Mouse (Mus musculus): Measurements from ENCODE around the gene St6gal1. TPM values are rescaled to one million over a fixed set of nuclear protein-coding genes. Genes with fewer than 3 reads are reported as not detected.

Gene St6gal1
- polyA plus RNA-seq, 1 experiment from 2014 or later = 32.5 TPM

DNA sequence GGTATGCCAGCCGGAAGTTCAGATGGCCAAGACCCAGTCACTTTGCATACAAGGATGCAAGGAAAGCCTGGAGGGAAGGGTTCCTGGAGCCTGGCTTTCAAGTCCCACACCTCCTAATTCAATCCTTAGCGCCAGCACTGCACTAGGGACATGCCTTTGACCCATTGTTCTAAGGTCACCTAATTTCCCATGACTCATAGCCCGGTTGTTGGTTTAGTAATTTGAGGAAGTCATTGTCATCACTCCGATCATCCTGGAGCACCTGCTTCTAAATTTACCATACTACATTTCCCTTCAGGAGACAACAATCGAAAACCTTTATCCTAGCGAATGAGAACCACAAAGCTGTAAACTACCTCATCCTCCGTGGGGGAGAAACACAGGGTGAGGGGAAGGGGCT, 10.2 kb upstream of the St6gal1 start:
- Histone ChIP-seq H3K9ac (ENCODE audit: low read depth, low read length) (no peak overlapping the region), H3K27me3 (ENCODE audit: control insufficient read depth, insufficient read depth, low read length) (no peaks in the 10 kb centered on the region), H3K36me3 (ENCODE audit: control insufficient read depth, insufficient read depth, low read length) (no peaks in the 10 kb centered on the region), H3K4me1 (ENCODE audit: control insufficient read depth, insufficient read depth, low read length) (no peaks in the 10 kb centered on the region), H3K4me2 (replicated peaks; ENCODE audit: low read depth, low read length) (no peak overlapping the region), H3K4me3 (ENCODE audit: low read length) (no peak overlapping the region), H3K27ac (ENCODE audit: low read depth, low read length) (no peak overlapping the region), H3K9me3 (ENCODE audit: control insufficient read depth, low read length) (no peaks in the 10 kb centered on the region)
- 72% methylated on average over 7 of the region's 7 CpGs for WGBS
- ATAC-seq (ENCODE audit: low FRiP score, low TSS enrichment) = no peak

DNA sequence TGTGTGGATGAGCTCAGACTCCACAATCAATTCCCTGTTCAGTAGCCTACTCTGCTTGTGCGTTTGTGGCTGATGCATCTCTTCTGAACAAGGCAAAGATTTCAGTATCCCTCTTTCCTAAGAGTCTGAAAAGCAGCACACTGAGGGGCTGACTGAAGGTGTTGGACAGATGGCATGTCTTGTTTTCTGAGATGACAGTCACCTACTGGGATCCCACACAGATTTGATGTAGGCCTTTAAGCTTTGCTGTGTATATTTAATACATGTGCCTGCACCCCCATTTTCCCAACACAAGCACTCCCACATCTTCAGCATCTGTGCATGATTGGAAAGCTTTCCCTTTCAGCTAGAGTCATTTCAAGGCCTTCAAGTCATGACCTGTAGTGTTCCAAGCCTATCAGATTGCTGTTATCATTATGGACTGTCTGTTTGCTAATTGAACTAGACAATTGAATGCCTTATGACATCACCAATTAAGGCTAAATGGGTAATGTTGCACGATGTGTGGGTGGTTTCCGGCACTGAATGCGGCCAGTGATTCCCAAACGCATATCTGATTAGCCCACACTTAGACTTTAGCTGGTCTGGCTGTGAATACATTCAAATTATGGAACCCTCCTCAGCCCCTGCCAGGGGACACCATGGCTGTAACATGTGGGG, 9.2 kb upstream of the St6gal1 start:
- H3K27ac ChIP-seq (ENCODE audit: low read depth, low read length) = no peak overlapping the region
- no peak overlapping the region for H3K4me2 ChIP-seq (replicated peaks; ENCODE audit: low read depth, low read length)
- H3K9ac ChIP-seq (ENCODE audit: low read depth, low read length) = no peak overlapping the region
- no peak for ATAC-seq (ENCODE audit: low FRiP score, low TSS enrichment)
- H3K27me3 ChIP-seq (ENCODE audit: control insufficient read depth, insufficient read depth, low read length) = no peaks in the 10 kb centered on the region
- H3K36me3 ChIP-seq (ENCODE audit: control insufficient read depth, insufficient read depth, low read length) = no peaks in the 10 kb centered on the region
- WGBS = 82% methylated on average over 5 of the region's 5 CpGs
- H3K9me3 ChIP-seq (ENCODE audit: control insufficient read depth, low read length) = no peaks in the 10 kb centered on the region
- no peak overlapping the region for H3K4me3 ChIP-seq (ENCODE audit: low read length)
- H3K4me1 ChIP-seq (ENCODE audit: control insufficient read depth, insufficient read depth, low read length) = no peaks in the 10 kb centered on the region

DNA sequence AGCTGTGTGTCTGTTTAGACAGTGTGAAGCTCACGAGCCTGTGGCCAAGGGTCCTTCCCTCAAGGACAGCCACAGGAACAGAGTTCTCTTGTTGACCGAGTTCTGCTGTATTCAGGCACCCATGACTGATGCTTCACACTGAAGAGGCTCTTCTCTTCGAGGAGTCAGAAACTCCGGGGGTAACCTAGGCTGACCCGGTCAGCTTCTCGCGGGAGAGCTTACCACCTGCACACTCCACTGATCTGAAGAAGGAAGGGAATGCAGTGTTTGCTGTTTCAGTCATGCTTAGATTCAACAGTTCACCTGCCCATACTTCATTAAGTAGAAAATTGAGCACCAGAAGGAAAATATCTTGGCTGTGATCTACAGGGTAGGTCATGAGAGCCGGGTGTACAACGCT, 8.2 kb upstream of the St6gal1 start:
- WGBS = 46% methylated on average over 9 of the region's 9 CpGs
- Histone ChIP-seq H3K27ac (ENCODE audit: low read depth, low read length) (no peak overlapping the region), H3K4me3 (ENCODE audit: low read length) (no peak overlapping the region), H3K36me3 (ENCODE audit: control insufficient read depth, insufficient read depth, low read length) (no peaks in the 10 kb centered on the region), H3K9ac (ENCODE audit: low read depth, low read length) (no peak overlapping the region), H3K27me3 (ENCODE audit: control insufficient read depth, insufficient read depth, low read length) (no peaks in the 10 kb centered on the region), H3K4me2 (replicated peaks; ENCODE audit: low read depth, low read length) (no peak overlapping the region), H3K9me3 (ENCODE audit: control insufficient read depth, low read length) (no peaks in the 10 kb centered on the region), H3K4me1 (ENCODE audit: control insufficient read depth, insufficient read depth, low read length) (no peaks in the 10 kb centered on the region)
- ATAC-seq (ENCODE audit: low FRiP score, low TSS enrichment) = peak; percentile 52; the same call in 1 of the 2 replicates

DNA sequence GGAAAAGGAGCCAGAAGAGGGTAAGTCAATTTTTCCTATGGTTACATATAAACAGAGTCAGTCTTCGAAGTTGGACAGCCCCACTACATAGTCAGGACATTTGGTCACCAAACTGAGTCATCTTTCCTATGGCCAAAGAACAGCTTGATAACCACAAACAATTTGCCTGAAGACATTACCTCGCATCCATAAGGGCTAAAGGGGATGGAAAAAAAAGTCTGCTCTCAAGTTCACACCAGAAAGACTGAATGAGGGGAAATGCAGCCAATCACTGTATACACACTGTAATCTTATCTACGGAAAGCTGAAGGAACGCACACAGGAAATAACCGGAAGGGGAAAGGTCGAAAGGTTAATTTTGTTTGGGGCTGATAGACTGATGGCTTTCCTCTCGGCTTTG, 6.2 kb upstream of the St6gal1 start:
- Histone ChIP-seq H3K27me3 (ENCODE audit: control insufficient read depth, insufficient read depth, low read length) (no peaks in the 10 kb centered on the region), H3K4me3 (ENCODE audit: low read length) (no peak overlapping the region), H3K27ac (ENCODE audit: low read depth, low read length) (no peak overlapping the region), H3K36me3 (ENCODE audit: control insufficient read depth, insufficient read depth, low read length) (no peaks in the 10 kb centered on the region), H3K9ac (ENCODE audit: low read depth, low read length) (no peak overlapping the region), H3K4me1 (ENCODE audit: control insufficient read depth, insufficient read depth, low read length) (0 out of 2 replicates have a peak, but pooled peaks cover 2% of the 10 kb centered on the region), H3K9me3 (ENCODE audit: control insufficient read depth, low read length) (no peaks in the 10 kb centered on the region), H3K4me2 (replicated peaks; ENCODE audit: low read depth, low read length) (no peak overlapping the region)
- WGBS = 29% methylated on average over 7 of the region's 7 CpGs
- no peak; the same call in 1 of the 2 replicates for ATAC-seq (ENCODE audit: low FRiP score, low TSS enrichment)

DNA sequence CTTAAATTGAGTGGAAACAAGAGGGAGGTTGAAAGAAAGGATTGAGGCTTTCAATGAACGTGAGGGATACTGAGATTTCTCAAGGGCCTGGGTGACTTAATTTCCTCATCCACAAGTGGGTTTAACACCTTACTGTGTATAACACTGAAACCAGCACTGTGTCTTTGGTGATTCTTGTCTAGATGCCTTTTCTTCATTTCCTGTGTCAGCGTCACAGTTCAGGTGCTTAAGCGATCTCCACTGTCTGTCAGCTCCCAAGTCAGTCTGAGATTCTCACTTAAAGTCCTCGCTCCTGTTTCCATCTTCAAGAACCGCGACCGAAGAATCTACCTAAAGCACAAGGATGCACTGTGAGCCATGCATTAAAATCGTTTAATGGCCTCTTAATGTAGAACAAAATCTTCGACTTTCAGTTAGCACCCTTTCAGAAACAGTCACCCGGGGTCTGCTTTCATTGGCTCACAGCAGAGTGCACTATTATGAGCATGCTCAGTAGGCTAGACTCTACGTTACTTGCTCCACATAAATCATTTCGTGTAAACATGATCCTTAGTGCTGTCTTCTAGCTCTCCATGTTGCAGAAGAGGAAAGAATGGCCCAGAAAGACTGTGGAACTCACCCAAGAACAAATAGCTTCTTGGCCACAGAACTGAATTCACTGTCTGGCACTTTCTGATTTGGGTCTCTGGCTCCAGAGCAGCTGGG, 1.2 kb upstream of the St6gal1 start:
- H3K27me3 ChIP-seq (ENCODE audit: control insufficient read depth, insufficient read depth, low read length) = no peaks in the 10 kb centered on the region
- WGBS = 68% methylated on average over 12 of the region's 12 CpGs

DNA sequence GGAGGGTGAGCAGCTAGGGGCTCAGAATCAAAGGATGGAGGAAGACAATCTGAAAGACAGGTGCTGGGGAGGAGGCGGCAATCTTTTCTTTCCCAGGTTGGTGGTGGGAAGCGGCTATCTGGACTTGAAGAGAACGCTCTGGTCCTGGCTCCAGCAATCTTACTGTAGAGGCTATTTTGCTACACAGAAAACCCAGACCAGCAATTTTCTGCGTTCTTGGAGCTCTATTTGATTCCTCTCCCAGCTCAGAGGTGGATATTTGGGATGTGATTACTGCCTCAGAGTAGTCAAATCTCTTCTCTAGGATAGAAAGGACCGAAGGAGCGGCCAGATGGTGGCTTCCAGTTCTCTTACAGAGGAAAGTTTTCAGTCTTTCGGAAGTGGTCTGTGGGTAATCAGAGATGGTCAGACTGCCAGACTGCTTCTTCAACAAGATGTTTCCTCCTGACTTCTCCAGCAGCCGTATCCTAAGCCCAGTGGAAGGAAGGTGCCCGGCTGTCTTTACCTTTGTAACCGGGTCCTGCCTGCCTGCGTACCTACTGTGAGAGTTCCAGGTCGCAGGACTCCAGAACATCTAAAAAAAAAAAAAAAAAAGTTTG, 570 bp upstream of the St6gal1 start:
- Histone ChIP-seq H3K4me2 (replicated peaks; ENCODE audit: low read depth, low read length) (peak overlapping the region; percentile 81), H3K36me3 (ENCODE audit: control insufficient read depth, insufficient read depth, low read length) (no peaks in the 10 kb centered on the region), H3K27me3 (ENCODE audit: control insufficient read depth, insufficient read depth, low read length) (no peaks in the 10 kb centered on the region), H3K9ac (ENCODE audit: low read depth, low read length) (no peak overlapping the region), H3K27ac (ENCODE audit: low read depth, low read length) (peak overlapping the region; percentile 3; the same call in 1 of the 2 replicates), H3K4me3 (ENCODE audit: low read length) (peak overlapping the region; percentile 69), H3K4me1 (ENCODE audit: control insufficient read depth, insufficient read depth, low read length) (peaks cover 26% of the 10 kb centered on the region), H3K9me3 (ENCODE audit: control insufficient read depth, low read length) (no peaks in the 10 kb centered on the region)
- ATAC-seq (ENCODE audit: low FRiP score, low TSS enrichment) = no peak
- WGBS = 29% methylated on average over 12 of the region's 12 CpGs

More for the DNA sequence above, 1.2 kb upstream of the St6gal1 start:
- Histone ChIP-seq H3K4me1 (ENCODE audit: control insufficient read depth, insufficient read depth, low read length) (peaks cover 23% of the 10 kb centered on the region), H3K4me2 (replicated peaks; ENCODE audit: low read depth, low read length) (peak overlapping the region; percentile 81; the same call in 1 of the 2 replicates), H3K9ac (ENCODE audit: low read depth, low read length) (no peak overlapping the region), H3K4me3 (ENCODE audit: low read length) (no peak overlapping the region), H3K9me3 (ENCODE audit: control insufficient read depth, low read length) (no peaks in the 10 kb centered on the region), H3K27ac (ENCODE audit: low read depth, low read length) (no peak overlapping the region), H3K36me3 (ENCODE audit: control insufficient read depth, insufficient read depth, low read length) (no peaks in the 10 kb centered on the region)
- no peak for ATAC-seq (ENCODE audit: low FRiP score, low TSS enrichment)

DNA sequence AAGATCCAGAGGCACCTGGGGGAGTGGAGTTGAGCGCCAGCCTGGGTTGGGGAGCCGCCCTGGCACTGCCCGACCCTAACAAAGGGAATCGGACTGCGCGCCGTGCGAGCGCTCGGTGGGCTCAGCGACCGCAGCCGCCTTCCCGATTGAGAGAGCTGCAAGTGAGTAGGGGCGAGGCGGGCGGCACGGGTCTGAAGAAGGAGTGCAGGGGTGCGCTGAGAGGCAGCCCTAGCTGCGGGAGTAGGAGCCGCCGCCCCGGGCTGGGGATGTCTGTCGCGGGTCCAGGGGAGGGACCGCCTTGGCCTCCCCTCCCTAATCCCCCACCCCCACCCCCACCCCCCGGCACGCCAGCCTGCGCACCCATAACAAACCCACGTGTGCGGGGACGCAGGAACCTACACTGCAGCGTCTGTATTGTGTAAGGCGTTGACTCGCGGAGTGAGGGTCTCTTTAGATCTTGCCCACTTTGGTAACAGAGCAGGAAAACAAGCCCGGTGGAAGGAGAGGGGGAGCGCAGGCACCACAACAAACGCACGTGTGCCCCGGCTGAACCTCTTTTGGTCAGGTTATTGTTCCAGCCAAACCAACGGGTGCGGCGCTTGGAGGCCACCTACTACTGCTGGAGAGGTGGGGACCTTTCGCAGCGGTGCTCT, 655 bp downstream of the St6gal1 start:
- ATAC-seq (ENCODE audit: low FRiP score, low TSS enrichment) = peak; percentile 63
- Histone ChIP-seq H3K27ac (ENCODE audit: low read depth, low read length) (peak overlapping the region; percentile 84), H3K4me2 (replicated peaks; ENCODE audit: low read depth, low read length) (peak overlapping the region; percentile 81), H3K36me3 (ENCODE audit: control insufficient read depth, insufficient read depth, low read length) (no peaks in the 10 kb centered on the region), H3K27me3 (ENCODE audit: control insufficient read depth, insufficient read depth, low read length) (no peaks in the 10 kb centered on the region), H3K9me3 (ENCODE audit: control insufficient read depth, low read length) (no peaks in the 10 kb centered on the region), H3K4me3 (ENCODE audit: low read length) (peak overlapping the region; percentile 69), H3K4me1 (ENCODE audit: control insufficient read depth, insufficient read depth, low read length) (peaks cover 27% of the 10 kb centered on the region), H3K9ac (ENCODE audit: low read depth, low read length) (peak overlapping the region; percentile 90)
- WGBS = under 1% methylated on average over 46 of the region's 46 CpGs

DNA sequence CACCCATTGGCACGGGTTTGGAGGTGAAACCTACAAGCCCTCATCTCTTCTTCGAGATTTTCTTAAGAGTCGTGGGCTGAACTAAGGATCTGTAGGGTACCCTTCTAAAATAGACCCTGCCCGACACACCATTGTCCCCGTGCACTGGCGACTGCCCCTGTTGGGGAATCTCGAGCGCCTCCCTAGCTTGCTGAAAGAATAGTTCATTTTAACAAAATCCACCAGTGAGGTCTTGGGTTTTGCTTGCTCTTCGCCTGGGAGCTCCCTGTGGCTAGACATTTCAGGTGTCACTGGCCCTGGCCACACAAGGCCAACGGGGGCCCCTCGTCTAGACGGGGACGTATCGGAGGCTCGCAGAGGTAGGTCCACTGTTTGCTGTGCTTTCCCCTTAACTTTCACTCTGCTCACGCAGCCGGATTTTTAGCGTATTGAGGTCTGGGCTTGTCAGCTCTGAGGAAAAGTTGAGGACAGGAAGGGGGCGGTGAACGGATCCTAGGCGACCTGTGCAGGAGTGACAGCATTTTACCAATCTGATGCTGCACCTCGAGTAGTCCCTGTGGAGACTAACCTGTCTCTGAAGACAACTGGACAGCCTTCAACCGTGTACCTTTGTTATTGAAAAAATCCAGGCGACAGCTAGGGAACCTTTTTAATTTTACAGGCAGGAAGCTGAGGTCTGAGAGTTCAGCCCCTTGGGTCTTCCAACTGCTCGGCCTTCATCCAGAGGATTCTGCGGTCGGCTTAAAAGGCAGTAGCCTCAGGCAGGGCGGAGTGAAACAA, 1.5 kb downstream of the St6gal1 start:
- Histone ChIP-seq H3K9me3 (ENCODE audit: control insufficient read depth, low read length) (no peaks in the 10 kb centered on the region), H3K36me3 (ENCODE audit: control insufficient read depth, insufficient read depth, low read length) (no peaks in the 10 kb centered on the region), H3K4me2 (replicated peaks; ENCODE audit: low read depth, low read length) (peak overlapping the region; percentile 81), H3K4me1 (ENCODE audit: control insufficient read depth, insufficient read depth, low read length) (peaks cover 34% of the 10 kb centered on the region), H3K9ac (ENCODE audit: low read depth, low read length) (peak overlapping the region; percentile 90), H3K27ac (ENCODE audit: low read depth, low read length) (peak overlapping the region; percentile 84; the same call in 1 of the 2 replicates), H3K27me3 (ENCODE audit: control insufficient read depth, insufficient read depth, low read length) (no peaks in the 10 kb centered on the region), H3K4me3 (ENCODE audit: low read length) (peak overlapping the region; percentile 69)
- under 1% methylated on average over 28 of the region's 28 CpGs for WGBS
- ATAC-seq (ENCODE audit: low FRiP score, low TSS enrichment) = peak; percentile 53
